8 mouse cellular contexts compared by ENCODE assay signal in the genomic region with DNA sequence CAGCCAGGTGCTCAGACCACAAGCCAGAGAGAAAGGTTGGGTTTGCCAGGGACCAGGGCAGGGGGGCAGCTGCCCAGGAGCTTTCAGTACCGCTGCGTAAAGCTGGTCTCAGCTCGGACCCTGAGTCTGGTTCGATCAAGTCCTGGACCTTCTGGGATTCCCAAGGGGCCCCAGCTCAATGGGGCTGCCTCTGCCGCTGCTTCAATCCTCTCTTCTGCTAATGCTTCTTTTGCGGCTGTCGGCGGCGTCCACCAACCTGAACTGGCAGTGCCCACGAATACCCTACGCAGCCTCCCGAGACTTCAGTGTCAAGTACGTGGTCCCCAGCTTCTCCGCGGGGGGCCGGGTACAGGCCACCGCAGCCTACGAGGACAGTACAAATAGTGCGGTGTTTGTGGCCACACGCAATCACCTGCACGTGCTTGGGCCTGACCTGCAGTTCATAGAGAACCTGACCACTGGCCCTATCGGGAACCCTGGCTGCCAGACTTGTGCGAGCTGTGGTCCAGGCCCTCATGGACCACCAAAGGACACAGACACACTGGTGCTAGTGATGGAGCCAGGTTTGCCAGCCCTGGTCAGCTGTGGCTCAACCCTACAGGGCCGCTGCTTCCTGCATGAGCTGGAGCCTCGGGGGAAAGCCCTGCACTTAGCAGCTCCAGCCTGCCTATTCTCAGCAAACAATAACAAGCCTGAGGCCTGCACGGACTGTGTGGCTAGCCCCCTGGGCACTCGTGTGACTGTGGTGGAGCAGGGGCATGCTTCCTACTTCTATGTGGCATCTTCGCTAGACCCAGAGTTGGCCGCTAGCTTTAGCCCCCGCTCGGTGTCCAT. TPM values are rescaled to one million over a fixed set of nuclear protein-coding genes. Genes with fewer than 3 reads are reported as not detected.
DNase-seq lines count a peak whose midpoint lies in the region; ATAC-seq lines count a peak whose summit lies in the region.

No protein-coding gene starts in this region.

- no peaks in the 10 kb centered on the region for H3K36me3 ChIP-seq in liver, embryonic 13.5 days

- no peak overlapping the region for H3K27ac ChIP-seq in liver, embryonic 13.5 days

- peak overlapping the region; percentile 61 for H3K9ac ChIP-seq in liver, embryonic 13.5 days

- intact Hi-C loops in left cerebral cortex, postnatal 4 days (cut with DNase I) = no loop called here

- H3K4me2 ChIP-seq in liver, embryonic 13.5 days = peak overlapping the region; percentile 71

- H3K4me3 ChIP-seq in liver, embryonic 13.5 days (replicated peaks) = peak overlapping the region; percentile 50

- H3K4me1 ChIP-seq in liver, embryonic 13.5 days (replicated peaks) = peaks cover 45% of the 10 kb centered on the region

- DNase-seq in embryo, embryonic 11 days = peak; percentile 29
- no peak for DNase-seq in embryo, embryonic 10 days (ENCODE audit: low spot score)
- DNase-seq in urinary bladder, postnatal 25 days (ENCODE audit: low spot score) = peak; percentile 30
- no peak for DNase-seq in urinary bladder, postnatal 4 days (ENCODE audit: low spot score in 2 of 2)
- DNase-seq in liver, embryonic 13.5 days = no peak
- DNase-seq in layer of hippocampus, postnatal 10 days (ENCODE audit: low spot score in 2 of 2) = no peak
- DNase-seq in left cerebral cortex, postnatal 4 days = no peak

- no peaks in the 10 kb centered on the region for H3K9me3 ChIP-seq in liver, embryonic 13.5 days (replicated peaks)

- no peak for ATAC-seq in liver, embryonic 13.5 days (ENCODE audit: low read depth)
- no peak for ATAC-seq in megakaryocyte progenitor cell, adult 5-6 weeks (replicated peaks; ENCODE audit: poor library complexity)

- WGBS in liver, embryonic 13.5 days (ENCODE audit: insufficient replicate concordance) = 61% methylated on average over 31 of the region's 31 CpGs

- peaks cover 12% of the 10 kb centered on the region for H3K27me3 ChIP-seq in liver, embryonic 13.5 days

RNA-seq across cellular contexts. Expression of gene Mst1r, which starts 0.5 kb away (rescaled TPM):
- 0.68 and 0.71 TPM in 2 replicates for polyA plus RNA-seq in liver, embryonic 13.5 days (2015; fragmentation: Nextera tagmentation; extraction: Ambion mirVana)
- total RNA-seq in layer of hippocampus, postnatal 10 days (2021) = 1 to 10 TPM; 4.2 to 7.2 TPM
- total RNA-seq in megakaryocyte progenitor cell, adult 5-6 weeks (2015) = 0.22 TPM in 1 of 2 replicates, not detected in the other
- 0.07 TPM in 1 of 2 replicates, not detected in the other for total RNA-seq in megakaryocyte progenitor cell, adult 5-6 weeks (2017)
- total RNA-seq in left cerebral cortex, postnatal 4 days (2021) = 1 to 10 TPM; 2.2 to 3.6 TPM

RNA-seq across cellular contexts. Expression of gene Mon1a, which starts 19.2 kb away (rescaled TPM):
- polyA plus RNA-seq in liver, embryonic 13.5 days (2015; fragmentation: Nextera tagmentation; extraction: Ambion mirVana) = 5.6 and 5.8 TPM in 2 replicates
- 10 to 100 TPM; 15.4 TPM for total RNA-seq in layer of hippocampus, postnatal 10 days (2021)
- total RNA-seq in megakaryocyte progenitor cell, adult 5-6 weeks (2015) = 5.3 and 5.9 TPM in 2 replicates
- total RNA-seq in megakaryocyte progenitor cell, adult 5-6 weeks (2017) = 16.6 and 18.4 TPM in 2 replicates
- total RNA-seq in left cerebral cortex, postnatal 4 days (2021) = 10 to 100 TPM; 15.2 to 16.1 TPM

RNA-seq across cellular contexts. Expression of gene Actl11, which starts 21.1 kb away (rescaled TPM):
- not detected in 2 replicates for polyA plus RNA-seq in liver, embryonic 13.5 days (2015; fragmentation: Nextera tagmentation; extraction: Ambion mirVana)
- not detected for total RNA-seq in layer of hippocampus, postnatal 10 days (2021)
- 0.05 TPM in 1 of 2 replicates, not detected in the other for total RNA-seq in megakaryocyte progenitor cell, adult 5-6 weeks (2015)
- not detected in 2 replicates for total RNA-seq in megakaryocyte progenitor cell, adult 5-6 weeks (2017)
- not detected for total RNA-seq in left cerebral cortex, postnatal 4 days (2021)

RNA-seq across cellular contexts. Expression of gene Camkv, which starts 28.3 kb away (rescaled TPM):
- polyA plus RNA-seq in liver, embryonic 13.5 days (2015; fragmentation: Nextera tagmentation; extraction: Ambion mirVana) = 0.13 and 0.28 TPM in 2 replicates
- total RNA-seq in layer of hippocampus, postnatal 10 days (2021) = 100 to 1,000 TPM; 441 to 473 TPM
- not detected in 2 replicates for total RNA-seq in megakaryocyte progenitor cell, adult 5-6 weeks (2015)
- total RNA-seq in megakaryocyte progenitor cell, adult 5-6 weeks (2017) = 0.20 TPM in 1 of 2 replicates, not detected in the other
- 100 to 1,000 TPM; 333 to 354 TPM for total RNA-seq in left cerebral cortex, postnatal 4 days (2021)

RNA-seq across cellular contexts. Expression of gene Rbm6, which starts 34.1 kb away (rescaled TPM):
- polyA plus RNA-seq in liver, embryonic 13.5 days (2015; fragmentation: Nextera tagmentation; extraction: Ambion mirVana) = 30.4 and 36.2 TPM in 2 replicates
- 10 to 100 TPM; 59.4 to 68.4 TPM for total RNA-seq in layer of hippocampus, postnatal 10 days (2021)
- 74.5 and 80.7 TPM in 2 replicates for total RNA-seq in megakaryocyte progenitor cell, adult 5-6 weeks (2015)
- 131 and 179 TPM in 2 replicates for total RNA-seq in megakaryocyte progenitor cell, adult 5-6 weeks (2017)
- total RNA-seq in left cerebral cortex, postnatal 4 days (2021) = 10 to 100 TPM; 73.4 to 79.0 TPM

Comparison
In these comparisons a context has a peak if more than half of its experiments do, and no peak if none do; other contexts are left out.
1. DNase-seq: peak in embryo, embryonic 11 days (single experiment) and urinary bladder, postnatal 25 days (single experiment); none in embryo, embryonic 10 days (single experiment), urinary bladder, postnatal 4 days (0 of 2), liver, embryonic 13.5 days (single experiment), layer of hippocampus, postnatal 10 days (0 of 2) and left cerebral cortex, postnatal 4 days (single experiment).